Mouse (Mus musculus) heart, postnatal 0 days (tissue): ENCODE data around the gene Nhsl2. TPM values are rescaled to one million over a fixed set of nuclear protein-coding genes. Genes with fewer than 3 reads are reported as not detected.
"Not testable (repeated sequence)": the region's sequence is repeated elsewhere in the genome, so short reads cannot be mapped to it uniquely, and the experiment has no call there.

Source experiments
- ATAC-seq: fragments of 200-750 bp; cut with Nextera tagmentation; 2 replicates; pipeline ENCODE4 v1.8.0; 2017; ENCODE audit warnings: low read depth, moderate number of reproducible peaks, moderate library complexity; ENCODE audit not compliant: insufficient read depth
- DNase-seq: peaks from one replicate; pipeline ENCODE4 v3.0.0-alpha.2; 2016; ENCODE audit warnings: low spot score
- H3K27ac ChIP-seq: fragments of 300-500 bp; sonication (generic); 2 replicates; pipeline ENCODE4 v1.5.1; 2014; ENCODE audit warnings: low read depth, mild to moderate bottlenecking
- H3K27me3 ChIP-seq: fragments of 300-500 bp; sonication (generic); 2 replicates; pipeline ENCODE4 v1.6.1; 2014; ENCODE audit warnings: low read length, mixed read lengths; ENCODE audit not compliant: control insufficient read depth, insufficient read depth
- H3K36me3 ChIP-seq: fragments of 300-500 bp; sonication (generic); replicated peaks from 2 replicates; pipeline ENCODE4 v1.6.1; 2014; ENCODE audit warnings: low read length, mixed read lengths; ENCODE audit not compliant: control insufficient read depth, insufficient read depth
- H3K4me1 ChIP-seq: fragments of 300-500 bp; sonication (generic); 2 replicates; pipeline ENCODE4 v1.6.1; 2014; ENCODE audit warnings: antibody characterized with exemption; ENCODE audit not compliant: control insufficient read depth, insufficient read depth
- H3K4me2 ChIP-seq: fragments of 300-500 bp; sonication (generic); 2 replicates; pipeline ENCODE4 v1.6.1; 2014; ENCODE audit warnings: low read depth, mild to moderate bottlenecking, low read length, moderate library complexity
- H3K4me3 ChIP-seq: fragments of 300-500 bp; sonication (generic); 2 replicates; pipeline ENCODE4 v1.5.1; 2014; ENCODE audit warnings: low read depth, low read length
- H3K9ac ChIP-seq: fragments of 300-500 bp; sonication (generic); replicated peaks from 2 replicates; pipeline ENCODE4 v1.6.1; 2014; ENCODE audit warnings: low read depth, low read length, mixed read lengths
- H3K9me3 ChIP-seq: fragments of 300-500 bp; sonication (generic); replicated peaks from 2 replicates; pipeline ENCODE4 v1.6.1; 2016; ENCODE audit warnings: low read length; ENCODE audit not compliant: control insufficient read depth
- CTCF ChIP-seq: IDR thresholded peaks from 2 replicates; pipeline ENCODE4 v1.5.1; 2016; ENCODE audit warnings: antibody characterized with exemption, control low read depth, low read depth
- EP300 ChIP-seq: IDR thresholded peaks from 2 replicates; pipeline ENCODE4 v1.6.1; 2016; ENCODE audit warnings: antibody characterized with exemption, low read depth
- WGBS: fragments of 180-500 bp; shearing (Covaris S2); extraction: QIAGEN DNeasy Blood & Tissue Kit; methylation state at CpG from one replicate; pipeline ENCODE4 v1.1.7; 2014; 5-methylcytosine and 5-hydroxymethylcytosine counted together
- polyA plus RNA-seq: library from polyadenylated mRNA; unstranded; fragments of >200 nt; fragmentation: Nextera tagmentation; extraction: Ambion mirVana; gene quantifications from 2 replicates; pipeline ENCODE4 v1.2.1, GENCODE M21; 2015
- total RNA-seq: library from RNA; depleted of rRNA; stranded (reverse); fragments of >200 nt; gene quantifications from 2 replicates; pipeline ENCODE4 v1.2.3, GENCODE M21; 2014; ENCODE audit warnings: low replicate concordance; rRNA removed

The Nhsl2 gene
- 4.4 and 18.7 TPM in 2 replicates for total RNA-seq
- 2.7 and 2.9 TPM in 2 replicates for polyA plus RNA-seq

DNA sequence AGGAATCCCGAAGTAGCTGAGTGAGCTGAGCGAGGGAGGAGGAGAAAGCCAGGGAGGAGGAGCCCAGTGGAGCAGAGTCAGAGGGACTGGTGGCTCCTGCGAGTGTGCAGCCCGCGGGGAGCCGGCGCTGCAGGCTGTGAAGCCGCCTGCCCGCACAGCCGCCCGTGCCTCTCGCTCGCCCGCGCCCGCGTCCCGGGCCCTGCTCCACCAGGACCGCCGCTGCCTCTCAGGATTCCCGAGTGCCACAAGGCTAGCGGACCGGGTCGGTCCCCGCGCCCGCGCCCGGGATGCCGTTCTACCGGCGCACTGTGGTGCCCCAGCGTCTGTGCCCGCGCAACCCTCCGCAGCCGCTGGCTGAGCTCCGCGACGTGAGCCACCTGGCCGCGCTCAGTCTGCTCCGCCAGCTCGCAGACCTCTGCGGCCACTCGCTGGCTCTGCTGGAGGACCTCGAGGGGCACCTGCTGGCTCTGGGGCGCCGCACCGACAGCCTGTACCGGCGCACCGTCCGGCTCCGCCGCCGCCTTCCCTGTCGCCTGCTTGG is at the start of gene Nhsl2:
TSS of gene Nhsl2 (plus strand) at position 105 of the 541 bp plus-strand sequence.
- peak within 1 kb of the TSS; percentile 57 for H3K4me3 ChIP-seq
- ATAC-seq (peak; percentile 74), DNase-seq (peak; percentile 60)
- no peaks in the 10 kb centered on the region for H3K9me3 ChIP-seq
- 23% methylated on average over 24 of the region's 58 CpGs for WGBS
- peak within 1 kb of the TSS; percentile 48 for H3K9ac ChIP-seq
- H3K4me1 ChIP-seq = no peaks in the 10 kb centered on the region
- no peak within 1 kb of the TSS for H3K27ac ChIP-seq
- peak within 1 kb of the TSS; percentile 89 for H3K4me2 ChIP-seq
- no peak for TF ChIP-seq EP300
- TF ChIP-seq CTCF = no peak
- H3K27me3 ChIP-seq = 0 out of 2 replicates have a peak, but pooled peaks cover 7% of the 10 kb centered on the region
- no peaks in the 10 kb centered on the region for H3K36me3 ChIP-seq

DNA sequence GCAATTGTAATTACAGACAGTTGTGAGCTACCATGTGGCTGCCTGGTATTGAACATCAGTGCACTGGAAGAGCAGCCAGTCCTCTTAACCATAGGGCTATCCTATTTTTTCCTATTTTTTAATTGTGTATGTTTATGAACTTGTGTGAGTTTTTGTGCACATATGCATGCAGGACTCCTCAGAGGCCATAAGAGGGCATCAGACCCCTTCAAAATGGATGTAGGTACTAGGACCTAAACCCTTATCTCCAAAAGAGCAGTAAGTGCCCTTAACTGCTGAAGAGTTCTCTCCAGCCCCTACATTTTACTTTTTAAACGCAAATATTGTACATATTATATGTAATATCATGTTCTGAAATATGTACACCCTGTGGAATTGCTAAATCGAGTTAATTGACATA is 43.7 kb upstream of the Nhsl2 start:
- peak; percentile 35 for DNase-seq

DNA sequence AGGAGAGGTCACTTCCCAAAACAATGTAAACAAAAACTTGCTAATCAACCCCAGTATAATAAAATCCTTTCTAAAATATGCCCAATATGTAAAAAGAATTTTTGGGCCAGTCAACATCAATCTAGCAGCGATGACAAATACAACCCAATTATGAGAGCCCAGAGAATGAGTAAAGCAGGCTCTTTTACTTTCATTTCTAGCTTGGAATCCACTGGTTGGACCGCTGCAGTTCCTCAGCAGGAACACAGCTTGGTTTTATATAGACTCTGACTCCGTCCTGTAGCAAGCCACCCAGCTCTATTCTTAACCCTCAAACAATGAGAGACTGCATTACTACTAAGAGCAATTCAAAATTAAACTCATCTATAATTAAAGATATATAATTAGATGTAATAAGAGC is 37.4 kb upstream of the Nhsl2 start:
- H3K36me3 ChIP-seq = no peaks in the 10 kb centered on the region
- DNase-seq = no peak
- no peaks in the 10 kb centered on the region for H3K9me3 ChIP-seq
- TF ChIP-seq CTCF (no peak), EP300 (no peak)
- H3K4me3 ChIP-seq = no peak overlapping the region
- no peaks in the 10 kb centered on the region for H3K4me1 ChIP-seq
- no peak overlapping the region for H3K27ac ChIP-seq
- no peaks in the 10 kb centered on the region for H3K27me3 ChIP-seq
- no peak for ATAC-seq
- H3K4me2 ChIP-seq = no peak overlapping the region
- no peak overlapping the region for H3K9ac ChIP-seq
- WGBS = 42% methylated on average over 3 of the region's 3 CpGs

More for the DNA sequence above, 43.7 kb upstream of the Nhsl2 start:
- ATAC-seq = no peak
- Histone ChIP-seq H3K36me3 (no peaks in the 10 kb centered on the region), H3K27ac (no peak overlapping the region), H3K9me3 (no peaks in the 10 kb centered on the region), H3K4me1 (no peaks in the 10 kb centered on the region), H3K27me3 (no peaks in the 10 kb centered on the region), H3K9ac (no peak overlapping the region), H3K4me3 (no peak overlapping the region), H3K4me2 (no peak overlapping the region)
- WGBS = 25% methylated on average over 2 of the region's 2 CpGs
- TF ChIP-seq CTCF (peak; percentile 59), EP300 (no peak)

DNA sequence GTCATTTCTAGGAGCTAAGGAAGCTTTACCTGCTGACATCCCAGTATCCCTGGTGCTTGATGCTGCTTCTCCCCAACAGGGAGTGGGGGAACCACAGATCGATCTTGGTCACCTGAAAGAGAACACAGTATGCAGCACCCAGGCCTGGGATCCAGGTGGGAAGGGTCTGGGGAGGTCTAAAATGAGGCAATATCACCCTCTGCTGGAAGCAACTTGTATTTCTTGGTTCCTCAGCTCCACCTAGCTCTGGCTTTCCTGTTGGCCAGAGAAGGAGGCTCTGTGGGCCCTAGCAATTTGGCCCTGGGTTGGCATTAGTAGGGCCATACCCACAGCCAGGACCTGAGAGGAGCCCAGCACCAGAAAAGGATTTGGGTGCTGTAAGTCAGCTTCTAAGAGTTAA is 30.0 kb upstream of the Nhsl2 start:
- no peak overlapping the region for H3K9ac ChIP-seq
- ATAC-seq (no peak), DNase-seq (no peak)
- H3K9me3 ChIP-seq = no peaks in the 10 kb centered on the region
- H3K27me3 ChIP-seq = no peaks in the 10 kb centered on the region
- no peaks in the 10 kb centered on the region for H3K36me3 ChIP-seq
- WGBS = 42% methylated on average over 1 of the region's 1 CpGs
- TF ChIP-seq EP300 (no peak), CTCF (peak; percentile 30; the same call in 1 of the 2 replicates)
- H3K4me3 ChIP-seq = no peak overlapping the region
- no peaks in the 10 kb centered on the region for H3K4me1 ChIP-seq
- no peak overlapping the region for H3K4me2 ChIP-seq
- no peak overlapping the region for H3K27ac ChIP-seq

DNA sequence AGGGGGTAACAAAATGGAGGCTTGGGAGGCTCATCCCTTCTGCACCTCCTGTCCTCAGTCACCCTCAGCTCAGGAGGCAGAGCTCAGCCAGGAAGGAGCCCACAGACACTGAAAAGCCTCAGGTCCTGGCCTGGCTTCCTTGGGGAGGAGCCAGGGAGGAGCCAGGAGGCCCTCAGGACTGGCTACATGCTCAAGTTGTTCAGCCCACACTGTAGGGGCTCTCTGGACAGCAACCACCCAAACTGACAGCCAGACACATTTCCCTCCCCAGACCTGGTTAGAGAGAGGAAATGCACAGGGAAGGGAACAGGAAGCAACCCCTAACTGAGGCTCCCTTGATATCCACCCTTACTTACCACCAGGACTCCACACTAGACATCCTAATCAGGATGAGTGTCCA is 29.2 kb upstream of the Nhsl2 start:
- not testable (repeated sequence) for H3K4me1 ChIP-seq, H3K36me3 ChIP-seq, H3K27me3 ChIP-seq, ATAC-seq, H3K9ac ChIP-seq, DNase-seq, H3K9me3 ChIP-seq, H3K4me3 ChIP-seq, H3K27ac ChIP-seq, H3K4me2 ChIP-seq

DNA sequence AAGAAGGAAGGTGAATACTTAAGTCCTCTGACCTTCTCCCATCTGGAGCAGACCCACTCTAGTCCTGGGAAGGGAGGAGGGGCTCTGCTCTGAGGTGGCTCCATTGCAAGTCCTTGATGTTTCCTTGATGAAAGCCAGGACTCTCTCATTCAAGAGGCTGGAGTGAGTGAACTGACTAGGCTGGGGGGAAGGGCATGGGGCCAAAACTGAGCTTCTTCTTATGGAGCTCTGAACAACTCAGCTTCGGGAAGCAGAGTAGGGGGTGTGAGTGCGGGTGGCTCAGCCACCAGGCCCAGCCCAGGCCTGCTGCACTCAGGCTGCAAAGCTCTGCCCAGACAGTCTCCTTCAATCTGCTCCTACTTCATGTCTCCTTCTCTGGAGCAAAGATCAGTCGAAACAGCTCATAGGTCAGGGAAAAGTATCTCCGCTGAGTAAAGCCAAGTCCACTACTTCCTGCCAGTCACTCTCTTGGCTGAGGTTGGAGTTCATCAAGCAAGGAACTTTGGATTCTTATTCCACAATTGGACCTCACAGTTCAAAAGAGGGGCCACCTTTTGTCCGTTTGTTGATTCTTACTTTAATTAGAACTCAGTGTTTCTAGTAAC is 1.9 kb upstream of the Nhsl2 start:
- Histone ChIP-seq H3K4me2 (no peak overlapping the region), H3K27me3 (0 out of 2 replicates have a peak, but pooled peaks cover 7% of the 10 kb centered on the region), H3K4me1 (no peaks in the 10 kb centered on the region), H3K36me3 (no peaks in the 10 kb centered on the region), H3K9ac (no peak overlapping the region), H3K9me3 (no peaks in the 10 kb centered on the region), H3K27ac (no peak overlapping the region), H3K4me3 (no peak overlapping the region)
- DNase-seq (no peak), ATAC-seq (no peak)
- TF ChIP-seq EP300 (no peak), CTCF (no peak)
- 50% methylated on average over 5 of the region's 5 CpGs for WGBS
